Mouse (Mus musculus) myocyte (in vitro differentiated cells): ENCODE measurements around the gene Mapk10. TPM values are rescaled to one million over a fixed set of nuclear protein-coding genes. Genes with fewer than 3 reads are reported as not detected.

Source experiments
- H3K27me3 ChIP-seq: one replicate; pipeline ENCODE4 v1.6.1; 2011; ENCODE audit not compliant: control insufficient read depth, insufficient read depth, insufficient read length
- H3K36me3 ChIP-seq: one replicate; pipeline ENCODE4 v1.6.1; 2011; ENCODE audit not compliant: control insufficient read depth, insufficient read depth
- H3K4me2 ChIP-seq: one replicate; pipeline ENCODE4 v1.6.1; 2011; ENCODE audit warnings: low read depth, control low read depth
- H3K4me3 ChIP-seq: one replicate; pipeline ENCODE4 v1.5.1; 2011; ENCODE audit warnings: mild to moderate bottlenecking, control low read depth, moderate library complexity
- H3K79me2 ChIP-seq: one replicate; pipeline ENCODE4 v1.6.1; 2011; ENCODE audit not compliant: control insufficient read depth, insufficient read depth
- H3ac ChIP-seq: one replicate; pipeline ENCODE4 v1.6.1; 2011; ENCODE audit not compliant: control insufficient read depth, insufficient read length
- CEBPB ChIP-seq: IDR thresholded peaks from 2 replicates; pipeline ENCODE4 v1.6.1; 2011; ENCODE audit warnings: mild to moderate bottlenecking, moderate library complexity; ENCODE audit not compliant: poor library complexity, insufficient read depth, severe bottlenecking
- E2F4 ChIP-seq: IDR thresholded peaks from one replicate; pipeline ENCODE4 v1.6.1; 2011; ENCODE audit warnings: mild to moderate bottlenecking, control low read depth, moderate library complexity; ENCODE audit not compliant: insufficient read depth
- MAX ChIP-seq: IDR thresholded peaks from one replicate; pipeline ENCODE4 v1.6.1; 2011; ENCODE audit warnings: low read depth, mild to moderate bottlenecking, control low read depth
- MYOD1 ChIP-seq, 3 experiments: IDR thresholded peaks; one replicate each; pipeline ENCODE4 v1.6.1; 2011; ENCODE audit warnings: control low read depth in 2 of 3, low read depth in 2 of 3, mild to moderate bottlenecking in 2 of 3, moderate library complexity in 1 of 3; ENCODE audit not compliant: insufficient read length in 2 of 3, control insufficient read depth in 1 of 3
- MYOG ChIP-seq, 3 experiments: IDR thresholded peaks; one replicate each; pipeline ENCODE4 v1.6.1; 2011; ENCODE audit warnings: control low read depth in 2 of 3, low read depth in 2 of 3, mild to moderate bottlenecking in 2 of 3; ENCODE audit not compliant: insufficient read length in 2 of 3, control insufficient read depth in 1 of 3, insufficient read depth in 1 of 3
- POLR2A ChIP-seq: IDR thresholded peaks from one replicate; pipeline ENCODE4 v1.6.1; 2011; ENCODE audit warnings: low read depth, mild to moderate bottlenecking, control low read depth, moderate library complexity; ENCODE audit not compliant: insufficient read length
- POLR2AphosphoS2 ChIP-seq: IDR thresholded peaks from one replicate; pipeline ENCODE4 v1.6.1; 2011; ENCODE audit warnings: low read depth, control low read depth; ENCODE audit not compliant: insufficient read length
- REST ChIP-seq: IDR thresholded peaks from one replicate; pipeline ENCODE4 v1.6.1; 2011; ENCODE audit warnings: mild to moderate bottlenecking, control low read depth, moderate library complexity; ENCODE audit not compliant: insufficient read depth, insufficient read length
- SRF ChIP-seq: IDR thresholded peaks from one replicate; pipeline ENCODE4 v1.6.1; 2011; ENCODE audit warnings: low read depth; ENCODE audit not compliant: control insufficient read depth, insufficient read length
- TCF12 ChIP-seq: IDR thresholded peaks from one replicate; pipeline ENCODE4 v1.6.1; 2011; ENCODE audit warnings: mild to moderate bottlenecking, control low read depth; ENCODE audit not compliant: poor library complexity, insufficient read depth, severe bottlenecking
- TCF3 ChIP-seq: IDR thresholded peaks from one replicate; pipeline ENCODE4 v1.6.1; 2011; ENCODE audit warnings: low read depth, control low read depth; ENCODE audit not compliant: insufficient read length
- USF1 ChIP-seq: IDR thresholded peaks from one replicate; pipeline ENCODE4 v1.6.1; 2011; ENCODE audit warnings: low read depth, mild to moderate bottlenecking, control low read depth, moderate library complexity
- polyA plus RNA-seq: library from polyadenylated mRNA; unstranded; fragments of >200 nt; fragmentation: generic; extraction: Trizol; gene quantifications from one replicate; pipeline ENCODE4 v1.2.1, GENCODE M21; 2012; ENCODE audit warnings: missing spikeins

Mapk10 gene
- polyA plus RNA-seq, 1 experiment = 0.05 TPM

DNA sequence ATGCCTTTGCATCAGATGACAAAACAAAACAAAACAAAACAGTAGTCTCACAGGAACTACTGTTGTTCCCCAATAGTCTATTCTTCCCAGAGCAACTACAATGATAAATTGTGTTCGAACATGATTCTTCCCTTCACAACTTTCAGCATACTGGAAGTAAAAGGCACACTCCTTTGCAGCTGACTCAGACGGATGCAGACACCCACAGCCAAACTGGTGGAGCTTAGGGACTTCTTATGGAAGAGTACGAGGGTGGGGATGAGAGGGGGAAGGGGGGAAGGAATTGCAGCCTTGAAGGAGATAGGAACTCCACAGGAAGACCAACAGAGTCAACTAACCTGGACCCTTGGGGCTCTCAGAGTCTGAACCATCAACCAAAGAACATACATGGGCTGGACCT, 18.2 kb upstream of the Mapk10 start:
- TF ChIP-seq REST (no peak), CEBPB (no peak), TCF12 (no peak), MYOD1 (IDR thresholded peaks at IDR 0.05; ENCODE audit: control insufficient read depth in 1 of 3, insufficient read length in 2 of 3, low read depth in 2 of 3) (no peak), POLR2AphosphoS2 (no peak), E2F4 (no peak), POLR2A (no peak), SRF (no peak)
- Histone ChIP-seq H3K36me3 (no peaks in the 10 kb centered on the region), H3K4me3 (no peak overlapping the region), H3K79me2 (no peaks in the 10 kb centered on the region), H3K27me3 (no peaks in the 10 kb centered on the region), H3K4me2 (no peak overlapping the region), H3ac (no peak overlapping the region)

DNA sequence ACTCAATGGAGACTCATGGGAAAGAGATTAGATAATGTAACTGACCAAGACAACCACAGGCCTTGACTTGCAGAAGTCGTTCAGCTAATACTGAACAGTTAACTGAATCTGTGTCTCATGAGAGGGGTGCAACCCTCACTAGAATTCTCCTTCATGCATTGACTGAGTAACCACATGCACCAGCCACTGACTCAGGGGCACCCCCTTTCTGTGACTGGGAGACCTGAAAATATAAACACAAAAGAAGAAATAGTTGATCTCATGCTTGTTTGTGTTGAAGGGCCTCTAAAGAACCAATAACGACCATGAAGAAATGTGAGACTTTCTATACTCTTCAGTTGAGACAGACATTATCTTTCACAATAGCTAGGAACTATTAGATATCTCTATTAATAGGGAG, 10.9 kb upstream of the Mapk10 start:
- H3K36me3 ChIP-seq = no peaks in the 10 kb centered on the region
- TF ChIP-seq MYOD1 (IDR thresholded peaks at IDR 0.05; ENCODE audit: control insufficient read depth in 1 of 3, insufficient read length in 2 of 3, low read depth in 2 of 3) (no peak), SRF (no peak), USF1 (no peak), MAX (no peak), TCF12 (no peak), TCF3 (no peak), E2F4 (no peak), REST (no peak), CEBPB (no peak), MYOG (IDR thresholded peaks at IDR 0.05; ENCODE audit: control insufficient read depth in 1 of 3, insufficient read depth in 1 of 3, insufficient read length in 2 of 3, low read depth in 2 of 3) (no peak), POLR2AphosphoS2 (no peak), POLR2A (no peak)

DNA sequence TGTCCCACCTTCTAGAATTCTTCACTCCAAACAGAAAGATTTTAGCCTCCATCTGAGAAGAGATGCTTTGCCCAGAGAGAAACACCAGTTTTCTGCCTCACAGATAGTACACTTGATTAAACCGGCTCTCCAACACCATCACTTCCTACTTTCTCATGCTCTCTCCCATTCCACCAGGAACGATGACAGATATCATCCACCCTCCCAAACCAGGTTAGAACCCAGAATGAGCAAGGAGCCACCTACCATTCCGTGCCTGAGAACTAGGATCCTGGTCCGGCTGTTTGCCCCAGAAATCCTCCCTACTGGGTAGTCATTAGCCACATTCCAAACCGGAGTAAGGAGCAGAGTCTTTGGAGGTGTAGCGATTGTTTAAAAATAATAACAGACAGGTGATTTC, 490 bp downstream of the Mapk10 start:
- Histone ChIP-seq H3K27me3 (no peaks in the 10 kb centered on the region), H3K79me2 (no peaks in the 10 kb centered on the region), H3K36me3 (no peaks in the 10 kb centered on the region), H3K4me3 (no peak overlapping the region), H3ac (no peak overlapping the region), H3K4me2 (no peak overlapping the region)
- no peak for TF ChIP-seq E2F4
- no peak for TF ChIP-seq TCF3
- TF ChIP-seq CEBPB = no peak
- no peak for TF ChIP-seq POLR2AphosphoS2
- TF ChIP-seq SRF = no peak
- TF ChIP-seq MAX = no peak
- no peak for TF ChIP-seq TCF12
- no peak for TF ChIP-seq POLR2A
- no peak for TF ChIP-seq MYOG (IDR thresholded peaks at IDR 0.05; ENCODE audit: control insufficient read depth in 1 of 3, insufficient read depth in 1 of 3, insufficient read length in 2 of 3, low read depth in 2 of 3)
- TF ChIP-seq REST = no peak
- TF ChIP-seq USF1 = no peak

More for the DNA sequence above, 10.9 kb upstream of the Mapk10 start:
- H3K27me3 ChIP-seq = no peaks in the 10 kb centered on the region
- H3ac ChIP-seq = no peak overlapping the region
- no peak overlapping the region for H3K4me2 ChIP-seq
- H3K79me2 ChIP-seq = no peaks in the 10 kb centered on the region
- no peak overlapping the region for H3K4me3 ChIP-seq

DNA sequence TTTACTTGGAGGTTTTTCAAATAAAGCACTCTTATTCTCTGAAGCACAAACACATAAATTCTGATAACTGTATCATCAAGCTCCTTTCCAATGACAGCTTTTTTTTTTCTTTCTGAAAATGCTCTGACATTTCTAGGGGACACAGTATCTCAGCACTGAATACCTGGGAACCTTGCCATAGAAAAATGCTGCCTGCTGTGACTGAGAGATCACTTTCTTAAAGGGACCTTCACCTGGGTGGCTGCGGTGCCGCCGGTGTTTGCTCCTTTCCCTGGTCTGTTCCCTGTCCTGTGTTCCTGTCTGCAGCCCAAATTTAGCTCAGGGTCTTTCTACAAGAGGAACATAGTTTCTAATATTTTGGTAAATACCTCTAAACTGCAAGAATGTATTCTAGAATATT, 1.1 kb downstream of the Mapk10 start:
- Histone ChIP-seq H3ac (no peak overlapping the region), H3K27me3 (no peaks in the 10 kb centered on the region), H3K36me3 (no peaks in the 10 kb centered on the region), H3K4me3 (no peak overlapping the region), H3K4me2 (no peak overlapping the region), H3K79me2 (no peaks in the 10 kb centered on the region)
- TF ChIP-seq SRF (no peak), USF1 (no peak), TCF12 (no peak), TCF3 (no peak), POLR2A (no peak), MYOG (IDR thresholded peaks at IDR 0.05; ENCODE audit: control insufficient read depth in 1 of 3, insufficient read depth in 1 of 3, insufficient read length in 2 of 3, low read depth in 2 of 3) (no peak), REST (no peak), MYOD1 (IDR thresholded peaks at IDR 0.05; ENCODE audit: control insufficient read depth in 1 of 3, insufficient read length in 2 of 3, low read depth in 2 of 3) (no peak), POLR2AphosphoS2 (no peak), MAX (no peak), CEBPB (no peak), E2F4 (no peak)

DNA sequence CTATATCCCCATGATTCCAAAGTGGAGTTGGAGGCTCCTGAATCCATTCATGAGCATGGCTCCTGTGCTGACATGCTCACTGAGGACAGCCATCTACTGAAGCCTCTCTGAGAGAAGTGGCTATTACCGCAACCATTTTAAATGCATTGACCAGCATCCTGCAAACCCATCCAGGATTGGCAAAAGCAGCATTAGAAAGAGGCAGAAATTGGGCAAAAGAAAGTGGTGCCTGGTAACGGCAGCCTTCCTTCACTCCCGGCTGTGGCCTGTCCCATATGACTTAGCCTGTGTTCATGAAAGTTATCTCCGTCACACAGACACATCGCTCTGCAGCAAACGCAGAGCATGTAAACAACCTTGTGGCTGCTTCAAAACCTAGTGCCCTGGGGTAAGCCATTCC, 1.6 kb downstream of the Mapk10 start:
- Histone ChIP-seq H3K79me2 (no peaks in the 10 kb centered on the region), H3K4me2 (no peak overlapping the region), H3ac (no peak overlapping the region), H3K4me3 (no peak overlapping the region), H3K36me3 (no peaks in the 10 kb centered on the region), H3K27me3 (no peaks in the 10 kb centered on the region)
- TF ChIP-seq MYOD1 (IDR thresholded peaks at IDR 0.05; ENCODE audit: control insufficient read depth in 1 of 3, insufficient read length in 2 of 3, low read depth in 2 of 3) (no peak), E2F4 (no peak), REST (no peak), CEBPB (no peak), SRF (no peak), POLR2AphosphoS2 (no peak), TCF3 (no peak), MAX (no peak), POLR2A (no peak), MYOG (IDR thresholded peaks at IDR 0.05; ENCODE audit: control insufficient read depth in 1 of 3, insufficient read depth in 1 of 3, insufficient read length in 2 of 3, low read depth in 2 of 3) (no peak), USF1 (no peak), TCF12 (no peak)
